Mouse (Mus musculus): Measurements from ENCODE around the gene Lman1l. TPM values are rescaled to one million over a fixed set of nuclear protein-coding genes. Genes with fewer than 3 reads are reported as not detected.
A peak's percentile ranks its signal among the peaks of the same experiment; 100 is the strongest.

Lman1l gene
- polyA plus RNA-seq, 1 experiment from 2014 or later = not detected

- Histone ChIP-seq H3K4me2 (ENCODE audit: low read depth, low read length) (no peak overlapping the region), H3K4me1 (ENCODE audit: control insufficient read depth, insufficient read depth, low read length) (peaks cover 67% of the 10 kb centered on the region), H3K36me3 (ENCODE audit: control insufficient read depth, insufficient read depth, low read length) (no peaks in the 10 kb centered on the region), H3K4me3 (ENCODE audit: low read depth, low read length) (no peak overlapping the region), H3K9ac (replicated peaks; ENCODE audit: low read depth, low read length) (no peak overlapping the region), H3K9me3 (ENCODE audit: control insufficient read depth, low read length) (no peaks in the 10 kb centered on the region), H3K27ac (ENCODE audit: low read depth, low read length) (no peak overlapping the region), H3K27me3 (ENCODE audit: control insufficient read depth, insufficient read depth, low read length) (no peaks in the 10 kb centered on the region; the same call in 1 of the 2 replicates)
- WGBS = 86% methylated on average over 13 of the region's 13 CpGs
- no peak for ATAC-seq (ENCODE audit: low read depth)
Measured at GRCm38 (mm10) chr9:57641775-57642550, 21.4 kb upstream of the Lman1l start.

- H3K9ac ChIP-seq (replicated peaks; ENCODE audit: low read depth, low read length) = peak overlapping the region; percentile 28; the same call in 1 of the 2 replicates
- no peak for ATAC-seq (ENCODE audit: low read depth)
- no peak overlapping the region for H3K4me3 ChIP-seq (ENCODE audit: low read depth, low read length)
- H3K27ac ChIP-seq (ENCODE audit: low read depth, low read length) = no peak overlapping the region; the same call in 1 of the 2 replicates
- peaks cover 67% of the 10 kb centered on the region for H3K4me1 ChIP-seq (ENCODE audit: control insufficient read depth, insufficient read depth, low read length)
- no peaks in the 10 kb centered on the region for H3K9me3 ChIP-seq (ENCODE audit: control insufficient read depth, low read length)
- no peaks in the 10 kb centered on the region; the same call in 1 of the 2 replicates for H3K27me3 ChIP-seq (ENCODE audit: control insufficient read depth, insufficient read depth, low read length)
- H3K36me3 ChIP-seq (ENCODE audit: control insufficient read depth, insufficient read depth, low read length) = no peaks in the 10 kb centered on the region
- 67% methylated on average over 1 of the region's 1 CpGs for WGBS
- H3K4me2 ChIP-seq (ENCODE audit: low read depth, low read length) = peak overlapping the region; percentile 30; the same call in 1 of the 2 replicates
Measured at GRCm38 (mm10) chr9:57641022-57641421, 20.4 kb upstream of the Lman1l start.

- Histone ChIP-seq H3K27me3 (ENCODE audit: control insufficient read depth, insufficient read depth, low read length) (no peaks in the 10 kb centered on the region; the same call in 1 of the 2 replicates), H3K27ac (ENCODE audit: low read depth, low read length) (no peak overlapping the region), H3K9me3 (ENCODE audit: control insufficient read depth, low read length) (no peaks in the 10 kb centered on the region), H3K4me1 (ENCODE audit: control insufficient read depth, insufficient read depth, low read length) (peaks cover 67% of the 10 kb centered on the region), H3K4me2 (ENCODE audit: low read depth, low read length) (peak overlapping the region; percentile 30; the same call in 1 of the 2 replicates), H3K4me3 (ENCODE audit: low read depth, low read length) (no peak overlapping the region), H3K9ac (replicated peaks; ENCODE audit: low read depth, low read length) (peak overlapping the region; percentile 28; the same call in 1 of the 2 replicates), H3K36me3 (ENCODE audit: control insufficient read depth, insufficient read depth, low read length) (no peaks in the 10 kb centered on the region)
- 24% methylated on average over 15 of the region's 15 CpGs for WGBS
- no peak for ATAC-seq (ENCODE audit: low read depth)
Measured at GRCm38 (mm10) chr9:57640384-57640783, 19.8 kb upstream of the Lman1l start.

- WGBS = 69% methylated on average over 5 of the region's 5 CpGs
- Histone ChIP-seq H3K4me1 (ENCODE audit: control insufficient read depth, insufficient read depth, low read length) (peaks cover 67% of the 10 kb centered on the region), H3K4me2 (ENCODE audit: low read depth, low read length) (peak overlapping the region; percentile 30; the same call in 1 of the 2 replicates), H3K4me3 (ENCODE audit: low read depth, low read length) (no peak overlapping the region), H3K9ac (replicated peaks; ENCODE audit: low read depth, low read length) (0 out of 2 replicates have a peak overlapping the region, but pooled peaks have one; percentile 28), H3K9me3 (ENCODE audit: control insufficient read depth, low read length) (no peaks in the 10 kb centered on the region), H3K27me3 (ENCODE audit: control insufficient read depth, insufficient read depth, low read length) (no peaks in the 10 kb centered on the region), H3K27ac (ENCODE audit: low read depth, low read length) (no peak overlapping the region), H3K36me3 (ENCODE audit: control insufficient read depth, insufficient read depth, low read length) (no peaks in the 10 kb centered on the region)
- no peak for ATAC-seq (ENCODE audit: low read depth)
Measured at GRCm38 (mm10) chr9:57639661-57640328, 19.2 kb upstream of the Lman1l start.

- Histone ChIP-seq H3K4me3 (ENCODE audit: low read depth, low read length) (no peak overlapping the region), H3K9me3 (ENCODE audit: control insufficient read depth, low read length) (no peaks in the 10 kb centered on the region), H3K27me3 (ENCODE audit: control insufficient read depth, insufficient read depth, low read length) (no peaks in the 10 kb centered on the region), H3K4me2 (ENCODE audit: low read depth, low read length) (no peak overlapping the region), H3K36me3 (ENCODE audit: control insufficient read depth, insufficient read depth, low read length) (no peaks in the 10 kb centered on the region), H3K27ac (ENCODE audit: low read depth, low read length) (no peak overlapping the region), H3K9ac (replicated peaks; ENCODE audit: low read depth, low read length) (no peak overlapping the region), H3K4me1 (ENCODE audit: control insufficient read depth, insufficient read depth, low read length) (peaks cover 61% of the 10 kb centered on the region)
- no peak; the same call in 1 of the 2 replicates for ATAC-seq (ENCODE audit: low read depth)
- WGBS = 33% methylated on average over 8 of the region's 8 CpGs
Measured at GRCm38 (mm10) chr9:57638651-57639459, 18.3 kb upstream of the Lman1l start.

- H3K4me1 ChIP-seq (ENCODE audit: control insufficient read depth, insufficient read depth, low read length) = peaks cover 51% of the 10 kb centered on the region
- H3K9me3 ChIP-seq (ENCODE audit: control insufficient read depth, low read length) = no peaks in the 10 kb centered on the region
- H3K4me3 ChIP-seq (ENCODE audit: low read depth, low read length) = no peak overlapping the region
- H3K36me3 ChIP-seq (ENCODE audit: control insufficient read depth, insufficient read depth, low read length) = no peaks in the 10 kb centered on the region
- H3K27ac ChIP-seq (ENCODE audit: low read depth, low read length) = peak overlapping the region; percentile 35; the same call in 1 of the 2 replicates
- H3K27me3 ChIP-seq (ENCODE audit: control insufficient read depth, insufficient read depth, low read length) = no peaks in the 10 kb centered on the region
- 51% methylated on average over 6 of the region's 6 CpGs for WGBS
- no peak overlapping the region for H3K9ac ChIP-seq (replicated peaks; ENCODE audit: low read depth, low read length)
- no peak; the same call in 1 of the 2 replicates for ATAC-seq (ENCODE audit: low read depth)
- 0 out of 2 replicates have a peak overlapping the region, but pooled peaks have one; percentile 8 for H3K4me2 ChIP-seq (ENCODE audit: low read depth, low read length)
Measured at GRCm38 (mm10) chr9:57637741-57638322, 17.3 kb upstream of the Lman1l start.

- peaks cover 45% of the 10 kb centered on the region for H3K4me1 ChIP-seq (ENCODE audit: control insufficient read depth, insufficient read depth, low read length)
- peak overlapping the region; percentile 45; the same call in 1 of the 2 replicates for H3K27ac ChIP-seq (ENCODE audit: low read depth, low read length)
- WGBS = 72% methylated on average over 3 of the region's 3 CpGs
- H3K9ac ChIP-seq (replicated peaks; ENCODE audit: low read depth, low read length) = no peak overlapping the region
- no peak overlapping the region for H3K4me2 ChIP-seq (ENCODE audit: low read depth, low read length)
- ATAC-seq (ENCODE audit: low read depth) = no peak
- H3K4me3 ChIP-seq (ENCODE audit: low read depth, low read length) = no peak overlapping the region
- no peaks in the 10 kb centered on the region for H3K9me3 ChIP-seq (ENCODE audit: control insufficient read depth, low read length)
- H3K36me3 ChIP-seq (ENCODE audit: control insufficient read depth, insufficient read depth, low read length) = no peaks in the 10 kb centered on the region
- H3K27me3 ChIP-seq (ENCODE audit: control insufficient read depth, insufficient read depth, low read length) = no peaks in the 10 kb centered on the region
Measured at GRCm38 (mm10) chr9:57637272-57637671, 16.7 kb upstream of the Lman1l start.

- Histone ChIP-seq H3K27me3 (ENCODE audit: control insufficient read depth, insufficient read depth, low read length) (no peaks in the 10 kb centered on the region), H3K9ac (replicated peaks; ENCODE audit: low read depth, low read length) (no peak overlapping the region), H3K9me3 (ENCODE audit: control insufficient read depth, low read length) (no peaks in the 10 kb centered on the region), H3K36me3 (ENCODE audit: control insufficient read depth, insufficient read depth, low read length) (peaks cover 25% of the 10 kb centered on the region), H3K4me3 (ENCODE audit: low read depth, low read length) (no peak overlapping the region), H3K4me2 (ENCODE audit: low read depth, low read length) (no peak overlapping the region), H3K27ac (ENCODE audit: low read depth, low read length) (no peak overlapping the region), H3K4me1 (ENCODE audit: control insufficient read depth, insufficient read depth, low read length) (peaks cover 16% of the 10 kb centered on the region)
- no peak for ATAC-seq (ENCODE audit: low read depth)
- 45% methylated on average over 4 of the region's 4 CpGs for WGBS
Measured at GRCm38 (mm10) chr9:57633481-57634024, 13.0 kb upstream of the Lman1l start.
